Mouse (Mus musculus) mesoderm, embryonic 11.5 days (tissue): ENCODE results near the gene Dnajb2.
"Not testable (repeated sequence)": the region's sequence is repeated elsewhere in the genome, so short reads cannot be mapped to it uniquely, and the experiment has no call there.

Source experiments
- DNase-seq: peaks from one replicate; pipeline ENCODE4 v3.0.0-alpha.2; 2012; ENCODE audit warnings: low read depth, low spot score

Gene Dnajb2

GRCm38 (mm10) chr1:75218227-75219001 is 17.8 kb upstream of the Dnajb2 start:
- peak; percentile 16 for DNase-seq

GRCm38 (mm10) chr1:75219078-75219477 is 17.1 kb upstream of the Dnajb2 start:
- peak; percentile 78 for DNase-seq

DNA sequence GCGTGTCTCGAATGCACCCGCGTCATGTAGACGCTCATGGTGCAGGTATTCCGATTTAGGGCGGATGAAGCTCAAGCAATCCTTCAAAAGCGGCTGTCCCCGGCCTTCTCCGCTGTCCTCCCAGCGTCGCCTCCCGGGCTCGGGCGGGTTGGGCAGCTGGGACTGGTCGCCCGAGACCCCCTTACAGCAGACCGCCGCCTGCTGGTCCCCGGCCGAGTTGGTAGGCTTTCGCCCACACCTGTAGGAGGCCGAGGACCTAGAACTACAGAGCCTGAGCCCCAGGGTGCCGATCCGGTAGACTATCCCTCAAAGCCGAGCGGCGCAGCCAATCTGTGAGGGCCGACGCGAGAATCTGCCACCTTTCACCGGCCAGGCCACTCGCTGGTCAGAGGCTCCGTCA is 16.7 kb upstream of the Dnajb2 start, which contains the start of gene Tuba4a:
TSS of gene Tuba4a (minus strand) at position 335 of the 400 bp plus-strand sequence.
- peak; percentile 22 for DNase-seq

DNA sequence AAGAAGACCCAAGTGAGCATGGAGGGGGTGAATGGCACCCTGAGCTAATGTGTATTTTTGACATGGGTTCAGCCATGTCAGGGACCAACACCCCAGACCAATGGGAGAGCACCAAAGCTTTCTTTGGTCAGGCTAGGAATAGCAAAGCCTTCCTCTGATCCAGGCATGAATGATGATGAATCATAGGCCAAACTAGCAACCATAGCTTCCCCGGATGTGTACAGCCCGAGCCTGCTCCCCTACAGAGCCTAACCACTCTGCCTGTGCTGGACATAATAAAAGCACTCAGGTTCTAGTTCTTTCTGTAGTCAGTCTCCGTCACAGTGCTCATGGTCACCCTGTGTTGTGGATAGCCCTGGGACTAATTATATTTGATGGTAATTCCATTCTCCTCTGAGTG is 14.7 kb upstream of the Dnajb2 start:
- DNase-seq, result no peak

DNA sequence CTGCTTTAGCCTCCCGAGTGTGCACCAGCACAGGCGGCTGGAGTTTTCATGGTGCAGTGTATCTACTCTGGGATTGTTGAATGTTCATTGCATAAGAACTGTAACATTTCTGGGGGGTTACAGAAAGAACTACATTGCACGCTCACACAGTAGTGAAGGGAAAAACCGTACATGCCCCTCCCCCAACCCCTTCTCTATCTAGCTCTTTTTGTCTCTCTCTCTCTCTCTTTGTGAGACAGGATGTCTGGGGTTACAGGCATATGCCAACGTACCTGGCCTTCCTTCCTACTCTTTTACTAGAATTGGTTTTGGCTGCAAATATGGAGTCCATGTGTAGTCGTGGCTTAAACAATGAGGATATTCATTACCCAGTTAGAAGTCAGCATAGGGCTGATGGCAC is 13.3 kb upstream of the Dnajb2 start:
- DNase-seq, result no peak

- DNase-seq, result no peak
Observed at GRCm38 (mm10) chr1:75223532-75223931, 12.7 kb upstream of the Dnajb2 start.

DNA sequence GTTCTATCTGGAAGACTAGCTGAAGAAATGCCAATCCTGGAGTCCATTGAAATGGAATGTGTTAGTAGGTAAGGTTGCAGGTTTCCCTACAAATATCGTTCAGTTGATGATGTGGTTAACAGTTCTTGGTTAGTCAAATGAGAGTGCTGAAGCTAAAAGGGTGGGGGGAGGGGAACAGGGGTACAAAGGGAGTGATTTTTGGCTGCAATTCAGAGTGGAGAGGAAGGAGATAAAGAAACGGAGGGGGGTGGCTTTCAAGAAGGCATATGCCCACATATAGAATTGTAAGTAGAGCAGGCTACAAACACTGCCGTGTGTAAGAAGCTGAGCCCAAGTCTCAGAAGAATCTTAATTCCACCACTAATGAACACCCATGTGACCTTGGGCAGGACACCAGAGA is 10.7 kb upstream of the Dnajb2 start:
- no peak for DNase-seq

DNA sequence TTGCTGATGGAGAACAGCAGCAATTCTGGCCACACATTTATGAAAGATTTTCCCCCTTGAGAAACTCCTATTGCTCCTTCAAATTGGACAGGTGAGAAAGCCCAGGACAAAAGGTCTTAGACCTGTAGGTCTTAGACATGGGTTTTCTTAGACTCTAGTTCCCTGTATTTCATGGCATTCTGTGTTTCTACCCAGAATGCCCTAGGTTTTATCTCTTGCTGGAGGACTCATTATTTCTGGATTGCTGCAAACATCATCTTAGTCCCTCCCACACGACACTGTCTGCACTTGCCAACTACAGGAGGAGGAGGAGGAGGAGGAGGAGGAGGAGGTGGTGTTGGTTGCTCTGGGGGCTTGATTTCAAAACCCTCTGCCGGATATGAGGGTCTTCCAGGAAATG is 10.1 kb upstream of the Dnajb2 start:
- no peak for DNase-seq

DNA sequence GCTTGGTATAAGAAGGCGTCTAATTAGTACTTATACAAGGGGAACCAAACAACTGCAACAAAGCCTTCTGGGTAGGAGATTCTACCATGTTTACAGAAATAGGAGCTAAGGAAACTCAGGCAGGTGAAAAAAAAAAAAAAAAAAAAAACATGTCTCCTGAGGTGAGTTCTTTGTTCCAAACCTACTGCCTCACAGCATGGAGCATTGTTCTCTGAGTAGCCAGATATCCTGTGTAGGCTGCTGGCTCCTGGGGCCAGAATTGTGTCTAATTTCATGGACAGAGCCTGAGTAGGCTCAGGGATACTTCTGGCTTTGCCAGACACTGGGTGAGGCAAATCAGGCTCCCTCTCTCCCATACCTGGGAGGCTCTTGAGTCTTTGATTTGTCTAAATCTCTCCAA is 8.6 kb upstream of the Dnajb2 start:
- no peak for DNase-seq

GRCm38 (mm10) chr1:75229158-75229557 is 7.0 kb upstream of the Dnajb2 start:
- DNase-seq, result no peak

- no peak for DNase-seq
Observed at GRCm38 (mm10) chr1:75230335-75230994, 5.7 kb upstream of the Dnajb2 start.

- no peak for DNase-seq
Observed at GRCm38 (mm10) chr1:75231224-75231623, 5.0 kb upstream of the Dnajb2 start.

- no peak for DNase-seq
Observed at GRCm38 (mm10) chr1:75231664-75232152, 4.5 kb upstream of the Dnajb2 start, which contains the start of gene A630095N17Rik. Gene A630095N17Rik (minus strand): TSS chr1:75232102.

DNA sequence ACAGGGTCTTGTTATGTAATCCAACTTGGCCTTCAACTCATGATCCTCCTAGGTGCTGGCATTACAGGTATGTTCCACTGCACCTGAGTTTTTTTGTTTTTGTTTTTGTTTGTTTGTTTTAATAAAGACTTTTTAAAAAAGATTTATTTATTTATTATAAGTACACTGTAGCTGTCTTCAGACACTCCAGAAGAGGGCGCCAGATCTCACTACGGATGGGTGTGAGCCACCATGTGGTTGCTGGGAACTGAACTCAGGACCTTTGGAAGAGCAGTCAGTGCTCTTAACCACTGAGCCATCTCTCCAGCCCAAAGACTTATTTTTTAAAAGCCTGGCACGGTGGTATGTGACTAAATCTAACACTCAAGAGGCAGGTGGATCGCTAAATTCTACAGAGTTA is 3.7 kb upstream of the Dnajb2 start:
- not testable (repeated sequence) for DNase-seq

DNA sequence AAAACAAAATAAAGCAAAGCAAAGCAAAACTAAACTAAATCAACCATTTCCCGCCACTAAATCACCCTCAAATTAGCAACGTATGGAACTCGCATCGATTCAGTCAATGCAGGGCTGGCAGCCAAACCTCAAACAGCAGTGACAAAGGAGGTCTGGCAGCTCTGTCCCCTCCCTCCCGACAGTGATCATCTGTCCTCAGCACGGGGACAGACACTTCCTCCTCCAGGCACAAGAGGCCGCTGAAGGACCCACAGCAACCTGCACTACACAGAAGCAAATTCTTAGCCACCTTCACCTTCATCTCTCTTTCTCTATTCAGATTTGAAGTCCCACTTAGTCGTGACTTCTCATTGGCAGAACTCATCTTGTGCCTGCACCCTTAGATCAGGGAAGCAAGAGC is 1.6 kb upstream of the Dnajb2 start:
- peak; percentile 59 for DNase-seq

DNA sequence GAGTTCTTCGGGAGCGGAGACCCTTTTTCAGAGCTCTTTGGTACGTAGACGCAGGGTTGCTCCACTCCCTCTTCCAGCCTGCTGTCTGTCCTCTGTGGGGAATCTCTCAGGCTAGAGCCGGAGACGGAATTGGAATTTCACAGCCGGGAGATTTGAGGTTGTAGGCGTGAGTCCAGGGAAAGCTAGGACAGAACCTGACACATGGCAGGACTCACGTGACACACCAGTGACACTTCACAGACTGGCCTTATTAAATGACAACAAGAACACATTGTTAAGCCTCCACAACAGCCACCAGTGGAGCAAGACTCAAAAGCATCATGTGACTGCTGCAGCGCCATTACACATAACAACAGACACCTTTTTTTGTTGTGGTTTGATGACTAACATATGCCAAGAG is 3.4 kb downstream of the Dnajb2 start:
- DNase-seq, result no peak

GRCm38 (mm10) chr1:75243411-75243810 is 7.2 kb downstream of the Dnajb2 start:
- DNase-seq, result no peak

DNA sequence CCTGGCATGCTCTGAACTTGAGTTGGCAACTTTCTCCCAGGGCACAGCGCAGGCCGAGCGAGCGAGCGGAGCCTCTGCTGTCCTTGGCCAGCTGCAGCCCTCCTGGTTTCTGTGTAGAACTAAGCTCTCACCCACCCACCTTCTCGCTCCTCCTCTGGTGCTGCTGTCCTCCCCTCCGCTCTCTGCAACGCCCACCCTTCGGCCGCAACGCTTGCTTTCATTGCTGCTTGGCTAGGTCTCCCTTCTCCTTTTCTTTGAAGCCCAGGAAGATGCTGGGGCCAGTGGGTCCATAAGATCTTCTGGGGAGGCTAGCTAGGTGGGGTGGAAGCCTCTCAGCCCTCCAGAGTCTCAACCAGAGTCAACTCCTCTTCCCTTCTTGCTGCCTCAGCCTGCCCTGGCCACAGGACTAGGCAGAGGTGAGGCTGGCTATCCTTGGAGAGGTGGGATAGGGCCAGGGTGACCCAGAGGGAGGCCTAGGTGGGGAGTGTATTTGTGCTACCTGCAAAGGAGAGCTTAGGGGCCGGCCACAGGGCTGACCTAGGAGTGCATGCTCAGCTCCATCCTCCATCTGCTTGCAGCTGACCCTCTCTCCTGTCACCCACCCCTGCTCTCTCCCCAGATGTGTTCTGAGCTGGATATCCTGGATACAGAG is 8.1 kb downstream of the Dnajb2 start:
- no peak for DNase-seq

DNA sequence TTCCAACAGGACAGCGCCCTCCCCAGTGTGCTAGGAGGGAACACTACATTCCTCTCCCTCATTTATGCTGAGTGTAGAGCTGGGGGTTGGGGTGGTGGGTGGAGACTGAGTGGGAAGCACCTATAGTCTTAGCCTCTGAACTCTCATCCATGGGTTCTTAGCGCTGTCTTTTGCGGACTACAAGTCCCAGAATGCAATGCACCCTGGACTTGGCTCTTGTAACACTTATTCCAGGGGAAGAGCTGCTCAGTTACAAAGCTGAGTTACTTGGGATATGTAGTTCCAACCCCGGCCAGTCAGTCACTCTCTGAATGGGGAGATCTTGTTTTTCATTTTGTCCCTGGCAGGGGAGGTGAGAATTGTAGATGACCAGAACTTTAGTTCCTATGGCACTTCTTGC is 8.6 kb downstream of the Dnajb2 start:
- DNase-seq, result peak; percentile 60

DNA sequence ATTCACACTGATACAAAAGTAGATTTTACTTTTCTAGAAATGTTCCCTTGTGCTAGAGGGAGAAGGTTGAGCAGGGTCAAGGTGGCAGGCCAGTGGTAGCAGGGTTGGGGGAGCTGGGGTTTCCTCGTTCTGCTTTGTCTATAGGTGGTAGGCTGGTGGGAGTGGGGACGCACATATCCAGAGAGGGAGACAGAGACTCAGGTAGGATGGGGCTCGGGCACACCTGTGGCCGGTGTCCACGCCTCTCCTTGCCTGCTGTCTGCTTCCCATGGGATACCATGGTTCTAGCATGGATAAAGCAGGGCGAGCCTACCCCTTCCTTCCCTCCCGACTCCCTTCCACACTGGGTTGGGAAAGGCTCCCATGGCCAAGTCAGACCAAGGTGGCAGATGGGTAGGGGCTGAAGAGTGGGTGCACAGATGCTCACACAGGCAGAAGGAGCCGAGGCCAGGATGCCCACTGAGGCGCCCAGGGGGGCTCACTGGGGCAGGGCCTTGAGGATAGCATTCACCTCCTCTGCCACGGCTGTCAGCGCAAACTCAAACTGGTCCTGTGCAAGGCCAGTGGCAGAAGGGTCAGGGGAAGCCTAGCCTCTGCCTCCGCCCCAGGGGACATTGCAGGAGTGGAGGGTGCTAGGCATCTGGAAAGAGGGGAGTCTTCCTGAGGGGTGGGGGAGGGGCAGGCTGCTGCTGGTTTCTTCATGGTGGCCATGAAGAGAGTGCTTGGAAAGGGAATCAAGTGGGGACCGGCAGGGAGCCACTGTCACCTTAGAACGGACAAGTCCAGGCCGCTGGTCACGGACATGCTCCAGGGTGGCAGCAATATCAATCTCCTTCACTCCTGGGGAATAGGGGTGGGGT is 11.1 kb downstream of the Dnajb2 start:
- DNase-seq, result no peak

DNA sequence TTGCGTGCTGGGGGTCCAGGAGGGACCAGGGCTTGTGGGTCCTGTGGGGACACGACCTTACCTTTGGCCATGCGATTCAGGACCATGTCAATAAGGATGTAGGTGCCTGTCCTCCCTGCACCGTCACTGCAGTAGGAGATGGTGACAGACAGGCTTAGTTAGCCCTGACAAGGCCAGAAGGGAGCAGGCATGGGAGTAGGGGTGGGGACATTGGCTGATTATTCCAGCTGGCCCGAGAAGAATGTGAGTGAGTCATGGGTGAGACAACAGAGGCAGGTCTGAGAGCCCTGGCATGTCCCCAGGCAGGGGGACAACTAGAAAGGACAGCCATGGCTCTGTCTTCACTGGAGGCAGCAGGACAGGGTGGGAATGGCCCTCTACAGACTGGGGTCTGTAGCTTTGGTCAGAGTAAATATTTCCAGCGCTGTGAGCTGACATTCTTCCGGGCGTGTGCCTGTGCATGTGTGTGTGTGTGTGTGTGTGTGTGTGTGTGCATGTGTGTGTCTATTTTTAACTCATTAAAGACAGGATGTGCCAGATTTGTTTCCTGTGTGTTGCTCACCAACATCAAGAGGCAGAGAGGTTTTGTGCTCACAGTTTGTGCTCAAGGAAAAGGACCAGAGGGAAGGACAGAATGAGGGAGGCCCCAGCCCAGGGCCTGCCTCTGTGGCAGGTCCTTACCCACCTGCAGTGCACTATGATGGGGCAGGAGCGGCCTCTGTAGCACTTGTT is 12.0 kb downstream of the Dnajb2 start:
- peak; percentile 26 for DNase-seq
